Mouse (Mus musculus) monocyte, adult 2 months (primary cell): ENCODE results near the gene Ap2b1.

Source experiments
- DNase-seq, 2 experiments: peaks; one replicate each; pipeline ENCODE4 v3.0.0; 2022; ENCODE audit warnings: low spot score in 2 of 2, low read depth in 1 of 2

Ap2b1 gene

GRCm38 (mm10) chr11:83441235-83441634 lies 142.4 kb downstream of the Ap2b1 start:
- no peak for DNase-seq

- DNase-seq: peak in 1 of 2 experiments; percentile 45
Observed at GRCm38 (mm10) chr11:83442596-83443267, 143.9 kb downstream of the Ap2b1 start.

- no peak for DNase-seq
Observed at GRCm38 (mm10) chr11:83443824-83444223, 145.0 kb downstream of the Ap2b1 start.

GRCm38 (mm10) chr11:83445001-83445400 lies 146.2 kb downstream of the Ap2b1 start:
- DNase-seq: peak in 1 of 2 experiments; percentile 16

- DNase-seq: no peak
Observed at GRCm38 (mm10) chr11:83447612-83448011, 148.8 kb downstream of the Ap2b1 start.

- no peak for DNase-seq
Observed at GRCm38 (mm10) chr11:83448021-83448926, 149.4 kb downstream of the Ap2b1 start.

GRCm38 (mm10) chr11:83448927-83449236 lies 150.1 kb downstream of the Ap2b1 start:
- no peak for DNase-seq

- DNase-seq: no peak
Observed at GRCm38 (mm10) chr11:83449298-83449697, 150.5 kb downstream of the Ap2b1 start.

- no peak for DNase-seq
Observed at GRCm38 (mm10) chr11:83450550-83450949, 151.7 kb downstream of the Ap2b1 start.

- no peak for DNase-seq
Observed at GRCm38 (mm10) chr11:83451281-83451680, 152.5 kb downstream of the Ap2b1 start.

- DNase-seq: no peak
Observed at GRCm38 (mm10) chr11:83454548-83454947, 155.7 kb downstream of the Ap2b1 start.
